Mouse (Mus musculus) fibroblast of lung, adult 2 months (primary cell): ENCODE measurements around the gene Lamp1.

Experiments
- DNase-seq: peaks from one replicate; pipeline ENCODE4 v3.0.0-alpha.2; 2011; ENCODE audit warnings: low read depth

Gene Lamp1

DNA sequence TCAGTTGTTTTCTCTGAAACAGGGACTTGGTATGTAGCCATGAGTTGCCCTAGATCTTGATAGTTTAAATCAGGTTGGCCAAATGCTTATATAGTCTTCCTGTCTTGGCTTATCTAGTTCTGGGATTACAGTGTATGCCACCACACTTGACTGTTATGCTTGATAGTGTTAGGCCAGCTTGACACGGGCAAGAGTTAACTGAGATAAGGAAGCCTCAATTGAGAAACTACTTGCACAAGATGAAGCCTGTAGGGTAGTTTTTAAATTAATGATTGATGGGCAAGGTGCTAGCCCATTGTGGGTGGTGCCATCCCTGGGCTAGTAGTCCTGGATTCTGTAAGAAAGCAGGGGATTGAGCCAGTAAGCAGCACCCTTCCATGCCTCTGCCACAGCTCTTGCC is 4.6 kb downstream of the Lamp1 start:
- DNase-seq: no peak

DNA sequence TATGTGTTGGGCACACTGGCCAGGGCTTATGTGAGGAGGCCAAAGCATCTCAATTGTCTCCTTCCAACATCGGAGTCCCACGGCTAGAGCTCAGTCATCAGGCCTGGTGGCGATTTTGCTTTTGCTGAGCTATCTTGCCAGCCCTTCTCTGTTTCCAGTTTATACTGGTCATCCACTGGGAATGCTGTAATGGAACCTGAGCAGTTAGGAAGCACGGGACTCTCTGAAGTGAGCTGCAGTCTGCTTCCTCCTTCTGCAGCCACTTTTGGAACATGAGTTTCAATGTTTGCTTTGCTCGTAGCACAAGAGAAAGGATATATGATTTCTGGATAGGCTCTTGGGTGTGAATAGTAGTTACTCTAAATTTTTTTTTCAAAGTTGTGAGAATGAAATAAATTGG is 5.4 kb downstream of the Lamp1 start:
- no peak for DNase-seq

DNA sequence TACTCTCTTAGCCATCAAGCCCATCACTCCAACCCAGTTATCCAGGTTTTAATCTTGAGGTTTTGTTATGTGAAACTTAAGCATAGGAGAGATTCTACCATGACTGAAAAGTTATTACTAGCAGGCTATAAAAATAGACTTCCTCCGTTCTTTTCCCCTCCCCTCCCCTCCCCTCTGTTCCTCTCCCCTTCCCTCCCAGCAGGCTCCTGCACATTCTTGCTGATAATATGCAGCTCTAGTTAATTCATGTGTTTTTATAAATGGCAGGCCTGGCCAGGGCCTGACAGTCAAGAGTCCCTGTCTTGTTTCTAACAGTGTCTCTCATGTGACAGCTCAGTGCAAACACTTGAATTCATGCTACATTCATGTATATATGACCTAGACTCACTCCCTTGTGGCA is 11.5 kb downstream of the Lamp1 start:
- DNase-seq: no peak

- no peak for DNase-seq
These were observed 15.3 kb downstream of the Lamp1 start for GRCm38 (mm10) chr8:13174305-13174704.

- no peak for DNase-seq
These were observed 15.8 kb downstream of the Lamp1 start for GRCm38 (mm10) chr8:13174811-13175210.

DNA sequence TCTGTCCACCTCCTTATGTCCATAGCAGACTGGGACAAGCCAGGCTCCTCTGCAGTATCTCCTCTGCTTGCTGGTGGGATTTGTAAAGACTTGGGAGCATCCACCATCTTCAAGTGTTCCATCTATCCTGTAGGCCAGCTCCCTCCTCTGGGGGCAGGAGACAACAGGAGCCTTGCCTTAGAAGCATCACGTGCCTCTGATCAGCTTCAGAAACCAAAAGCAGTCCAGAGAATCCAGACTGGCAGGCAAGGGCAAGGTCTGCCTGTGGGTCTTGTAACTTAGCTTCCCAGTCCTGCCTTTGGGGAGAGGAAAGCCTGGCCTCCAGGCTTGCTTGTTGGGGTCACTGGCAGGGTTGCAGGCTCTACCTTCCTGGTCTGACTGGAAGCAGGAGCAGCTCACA is 16.7 kb downstream of the Lamp1 start:
- no peak for DNase-seq

DNA sequence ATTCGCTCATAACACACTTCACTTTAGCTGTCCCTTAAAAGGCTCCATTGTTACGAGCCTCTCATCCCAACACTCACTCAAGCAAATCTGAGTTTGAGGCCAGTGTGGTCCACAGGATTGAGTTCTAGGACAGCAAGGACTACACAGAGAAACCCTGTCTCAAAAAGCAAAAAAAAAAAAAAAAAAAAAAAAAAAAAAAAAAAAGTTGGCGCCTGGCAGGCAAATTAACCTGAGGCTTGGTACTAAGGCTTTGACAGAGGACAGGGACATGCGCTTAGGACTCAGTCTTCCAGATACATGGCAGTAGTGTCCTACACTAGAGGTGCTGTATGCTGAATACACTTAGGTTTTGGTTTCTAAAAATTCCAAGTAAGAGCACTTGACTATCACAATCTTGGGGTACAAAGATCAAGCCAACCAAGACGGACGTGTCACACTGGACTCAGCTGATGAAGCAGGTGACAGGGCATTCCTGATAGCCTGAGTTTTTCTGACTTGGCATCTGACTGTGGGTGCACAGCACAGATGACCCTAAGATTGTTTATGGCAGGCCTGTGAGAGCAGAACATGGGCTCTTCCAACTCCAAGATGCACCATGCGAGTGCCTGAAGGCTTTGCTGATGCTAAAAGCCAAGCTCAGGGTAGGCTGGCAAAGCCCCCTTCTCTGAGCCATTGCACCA is 18.4 kb downstream of the Lamp1 start:
- DNase-seq: no peak

DNA sequence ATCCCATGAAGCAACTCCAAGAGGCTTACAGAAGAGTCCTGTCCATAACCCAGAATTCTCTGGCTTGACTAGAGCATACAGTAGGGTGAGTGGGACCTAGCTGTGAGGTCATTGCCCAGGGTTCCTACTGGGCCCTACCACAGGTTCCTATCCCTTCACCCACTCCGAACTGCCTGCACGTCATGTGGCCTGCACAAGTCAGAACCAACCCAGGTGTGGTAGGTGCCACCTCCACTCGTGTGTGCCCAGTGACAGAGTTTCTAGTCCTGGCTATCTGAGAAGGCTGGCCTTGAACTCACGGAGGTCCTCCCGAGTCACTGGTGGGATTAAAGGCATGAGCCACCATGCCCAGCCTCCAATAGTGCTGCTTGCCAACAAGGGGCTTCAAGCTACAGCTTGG is 19.2 kb downstream of the Lamp1 start:
- DNase-seq: no peak

GRCm38 (mm10) chr8:13179482-13179881 is 20.5 kb downstream of the Lamp1 start:
- DNase-seq: no peak

DNA sequence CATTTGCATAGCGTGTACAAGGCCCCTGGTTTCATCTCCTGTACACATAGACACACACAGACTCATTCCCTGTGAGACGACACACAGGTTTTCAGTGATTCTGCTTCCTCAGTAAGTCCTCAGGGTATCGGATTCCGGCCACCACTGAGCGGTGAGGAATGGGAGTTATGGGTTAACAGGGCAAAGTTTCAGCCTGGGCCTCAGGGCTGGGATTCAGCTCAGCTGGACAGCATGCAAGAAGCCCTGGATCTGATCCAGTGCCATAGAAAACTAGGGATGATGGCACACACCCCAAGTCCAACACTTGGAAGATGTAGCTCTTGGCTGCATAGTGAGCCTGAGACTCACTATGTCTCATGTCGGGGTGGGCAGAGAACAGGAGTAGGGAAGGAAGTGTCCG is 21.0 kb downstream of the Lamp1 start:
- DNase-seq: no peak

GRCm38 (mm10) chr8:13180408-13180807 is 21.4 kb downstream of the Lamp1 start:
- DNase-seq: no peak

DNA sequence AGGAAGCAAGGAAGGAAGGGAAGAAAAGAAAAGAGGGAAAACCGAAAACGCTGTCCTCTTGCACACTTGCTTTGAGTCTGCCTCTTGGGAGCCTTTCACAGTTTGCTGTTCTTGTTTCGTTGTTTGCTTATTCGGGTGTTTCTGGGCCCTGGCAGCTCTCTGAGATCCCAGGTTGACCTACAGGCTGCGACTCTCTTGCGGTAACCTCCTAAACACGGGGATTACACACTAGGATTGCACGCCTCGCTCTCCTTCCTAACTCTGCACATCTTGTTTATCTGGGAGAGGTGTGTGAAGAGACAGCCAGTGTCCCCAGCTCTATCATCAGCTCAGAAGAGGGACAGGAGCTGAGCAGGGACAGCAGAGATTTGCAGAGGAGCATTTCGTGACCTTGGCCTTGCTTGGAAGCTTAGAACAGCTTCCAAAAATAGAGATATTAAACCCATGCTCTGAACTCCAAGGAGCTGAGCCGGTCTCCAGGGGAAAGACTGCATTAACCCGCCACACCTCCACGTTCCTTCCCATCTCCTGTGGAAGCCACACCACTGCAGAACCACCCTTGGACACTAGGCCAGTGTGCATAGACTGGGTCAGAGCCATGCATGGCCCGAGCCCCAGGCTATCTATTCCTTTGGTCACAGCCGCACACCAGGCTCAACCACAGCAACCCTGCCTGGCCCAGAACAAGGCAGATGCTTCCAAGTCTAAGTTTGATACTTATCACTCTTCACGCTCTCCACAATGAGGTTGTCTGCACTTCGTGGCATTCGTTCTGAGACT is 22.1 kb downstream of the Lamp1 start:
- no peak for DNase-seq

DNA sequence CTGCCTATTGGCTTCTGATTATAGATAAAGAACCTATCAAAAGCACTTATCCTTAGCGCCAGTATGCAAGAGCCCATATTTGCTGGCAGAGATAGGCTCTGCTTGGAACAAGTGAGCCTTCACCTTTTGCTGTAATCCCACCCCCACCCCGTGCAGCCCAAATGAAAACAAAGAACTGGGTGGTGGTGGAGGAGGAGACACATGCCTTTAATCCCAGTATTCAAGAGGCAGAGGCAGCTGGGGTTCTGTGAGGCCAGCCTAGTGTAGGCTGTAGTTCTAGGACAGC is 22.7 kb downstream of the Lamp1 start:
- DNase-seq: no peak

- DNase-seq: no peak
These were observed 27.9 kb downstream of the Lamp1 start for GRCm38 (mm10) chr8:13186819-13187218.

- DNase-seq: no peak
These were observed 28.3 kb downstream of the Lamp1 start for GRCm38 (mm10) chr8:13187229-13187628.

DNA sequence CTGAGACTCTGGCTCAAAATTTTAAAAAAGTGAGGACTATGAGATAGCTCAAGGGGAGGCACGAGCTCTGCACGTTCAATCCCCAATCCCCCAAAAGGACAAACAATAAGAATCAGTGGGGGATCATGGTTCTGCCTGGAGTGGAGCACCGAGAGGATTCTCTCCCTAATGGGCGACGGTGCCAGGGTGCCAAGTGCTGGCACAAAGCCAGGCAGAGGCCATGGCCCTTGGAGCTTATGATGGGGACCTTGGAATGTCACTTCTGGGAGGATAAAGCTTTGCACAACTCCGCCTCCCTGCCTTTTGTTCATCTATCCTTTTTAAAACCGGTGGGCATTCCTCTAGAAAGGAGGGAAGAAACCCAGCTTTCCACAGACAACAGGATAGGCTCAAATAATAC is 28.7 kb downstream of the Lamp1 start:
- no peak for DNase-seq

GRCm38 (mm10) chr8:13188052-13188555 is 29.1 kb downstream of the Lamp1 start:
- DNase-seq: no peak

- DNase-seq: no peak
These were observed 29.9 kb downstream of the Lamp1 start for GRCm38 (mm10) chr8:13188857-13189256.

DNA sequence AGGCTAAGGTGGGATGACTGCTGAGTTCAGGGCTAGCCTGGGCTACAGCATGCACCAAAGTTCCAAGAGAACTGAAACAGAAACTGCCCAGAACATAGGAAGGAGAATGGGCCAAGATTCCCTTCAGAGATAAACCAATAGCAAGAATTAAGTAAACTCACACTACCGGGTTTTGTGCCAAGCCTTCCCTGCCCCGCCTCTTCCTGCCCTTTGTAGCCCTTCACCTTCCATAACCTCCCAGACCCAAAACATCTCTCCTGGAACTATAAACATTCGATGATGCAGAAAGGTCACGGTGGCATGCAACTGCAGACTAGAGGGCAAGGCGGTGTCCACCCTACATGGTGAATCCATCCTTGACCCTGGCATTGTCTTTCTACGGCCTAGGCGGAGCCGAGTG is 31.3 kb downstream of the Lamp1 start:
- DNase-seq: no peak

GRCm38 (mm10) chr8:13194818-13195217 is 35.9 kb downstream of the Lamp1 start:
- no peak for DNase-seq

GRCm38 (mm10) chr8:13197493-13197892 is 38.5 kb downstream of the Lamp1 start:
- no peak for DNase-seq

GRCm38 (mm10) chr8:13199385-13200061 is 40.6 kb downstream of the Lamp1 start:
- no peak for DNase-seq

DNA sequence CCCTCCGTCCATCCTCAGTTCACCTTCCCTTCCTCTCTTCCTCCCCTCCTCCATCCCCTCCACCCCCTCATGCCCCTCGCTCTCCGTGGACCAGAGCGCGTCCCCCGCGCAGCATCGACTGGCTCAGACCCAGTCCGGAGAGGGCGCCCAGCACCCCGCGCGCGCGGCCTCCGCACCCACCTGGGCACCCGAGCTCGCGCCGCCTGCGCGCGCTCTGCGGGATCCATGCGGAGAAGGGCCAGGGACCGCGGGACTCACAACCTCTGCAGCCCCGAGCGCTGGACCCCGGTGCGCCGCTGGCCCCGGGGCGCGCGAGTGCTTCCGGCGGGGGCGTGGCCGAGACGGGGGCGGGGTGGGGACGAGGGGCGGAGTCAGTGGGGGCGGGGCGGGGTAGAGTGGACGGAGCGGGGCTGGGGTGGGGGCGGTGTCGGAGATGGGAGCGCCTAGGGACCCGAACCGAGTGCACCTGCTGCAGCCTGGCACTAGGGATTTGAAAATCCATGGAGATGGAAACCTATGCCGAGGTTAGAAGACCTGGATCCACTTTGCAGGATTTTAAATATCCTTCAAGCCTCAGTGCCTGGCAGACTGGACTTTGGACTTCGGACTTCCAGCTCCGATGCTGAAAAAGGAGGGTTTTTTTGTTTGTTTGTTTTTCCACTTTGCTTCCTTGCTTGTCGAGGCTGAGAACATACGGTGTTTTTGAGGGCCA is 41.5 kb downstream of the Lamp1 start, which contains the start of gene Grtp1:
Grtp1 (minus strand) TSS at position 320 of the 712 bp plus-strand sequence.
- DNase-seq: no peak
